Mouse (Mus musculus) kidney, adult 2 months (tissue): ENCODE results near the gene Itih2.

Source experiments
- CTCF ChIP-seq: fragments of 200-500 bp; conservative IDR thresholded peaks from 2 replicates; pipeline ENCODE4 v1.5.1; 2011; ENCODE audit warnings: low read depth, mild to moderate bottlenecking, control low read depth, low read length, moderate library complexity, mixed read lengths; ENCODE audit not compliant: insufficient read depth, insufficient read length
- POLR2A ChIP-seq: fragments of 200-500 bp; IDR thresholded peaks from one replicate; pipeline ENCODE4 v1.6.1; 2011; ENCODE audit warnings: low read depth, low read length, control low read depth

DNA sequence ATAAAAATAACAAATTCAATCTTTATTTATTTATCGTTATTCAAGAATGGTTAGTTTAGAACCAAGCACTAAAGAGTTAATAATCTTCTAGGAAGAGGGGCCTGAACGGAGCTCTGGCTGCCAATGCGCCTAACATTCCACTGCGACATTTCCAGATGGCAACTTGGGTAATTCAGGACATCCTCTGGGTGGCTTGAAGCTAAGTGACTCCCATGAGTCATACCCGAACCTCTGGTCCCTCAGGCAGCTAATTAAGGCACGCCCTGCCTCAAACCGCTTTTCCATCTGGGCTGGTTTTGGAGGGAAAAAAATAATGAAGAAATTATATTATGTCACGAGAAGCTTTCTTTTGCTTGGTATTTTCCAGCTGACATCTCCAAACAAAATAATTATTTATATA lies 36.8 kb upstream of the Itih2 start:
- TF ChIP-seq CTCF (no peak), POLR2A (no peak)
